Mouse (Mus musculus) liver, embryonic 14.5 days (tissue): ENCODE measurements at regions not wholly inside any gene's neighbourhood (a gene's known extent, or its start where the extent isn't known, plus 50 kb on each side); places are given as distances from the start of the nearest gene placed in this dataset.

Source experiments
- ATAC-seq: fragments of 200-750 bp; cut with Nextera tagmentation; 2 replicates; pipeline ENCODE4 v1.8.0; 2017; ENCODE audit warnings: moderate number of reproducible peaks, mild to moderate bottlenecking, moderate library complexity; ENCODE audit not compliant: insufficient read depth
- DNase-seq, 3 experiments: peaks; one replicate each; pipeline ENCODE4 v3.0.0-alpha.2; 2012 to 2013; ENCODE audit warnings: low read depth in 3 of 3, low spot score in 3 of 3
- H3K27ac ChIP-seq: fragments of 300-500 bp; sonication (generic); 2 replicates; pipeline ENCODE4 v1.5.1; 2014; ENCODE audit warnings: moderate library complexity, mild to moderate bottlenecking, control low read depth, inconsistent platforms
- H3K27me3 ChIP-seq: fragments of 300-500 bp; sonication (generic); 2 replicates; pipeline ENCODE4 v1.6.1; 2014; ENCODE audit warnings: mild to moderate bottlenecking, low read length, moderate library complexity; ENCODE audit not compliant: control insufficient read depth, insufficient read depth
- H3K36me3 ChIP-seq: fragments of 300-500 bp; sonication (generic); replicated peaks from 2 replicates; pipeline ENCODE4 v1.6.1; 2014; ENCODE audit warnings: low read depth; ENCODE audit not compliant: control insufficient read depth, insufficient read depth
- H3K4me1 ChIP-seq, 2 experiments: fragments of 200-500 bp in 1 of 2; fragments of 300-500 bp in 1 of 2; sonication (generic) in 1 of 2; replicated peaks; 2 replicates each; pipeline ENCODE4 v1.6.1; 2012 to 2014; ENCODE audit warnings: antibody characterized with exemption in 1 of 2, inconsistent platforms in 1 of 2, low read length in 1 of 2; ENCODE audit not compliant: control insufficient read depth in 2 of 2, insufficient read depth in 2 of 2
- H3K4me2 ChIP-seq: fragments of 300-500 bp; sonication (generic); 2 replicates; pipeline ENCODE4 v1.6.1; 2014; ENCODE audit warnings: low read depth, mild to moderate bottlenecking, control low read depth, moderate library complexity
- H3K4me3 ChIP-seq, 2 experiments: fragments of 200-500 bp in 1 of 2; fragments of 300-500 bp in 1 of 2; sonication (generic) in 1 of 2; 2 replicates each; pipeline ENCODE4 v1.5.1; 2012 to 2014; ENCODE audit warnings: low read depth in 2 of 2, low read length in 2 of 2, mild to moderate bottlenecking in 2 of 2, control low read depth in 1 of 2, inconsistent platforms in 1 of 2, moderate library complexity in 1 of 2; ENCODE audit not compliant: insufficient read depth in 1 of 2
- H3K9ac ChIP-seq: fragments of 300-500 bp; sonication (generic); replicated peaks from 2 replicates; pipeline ENCODE4 v1.6.1; 2014; ENCODE audit warnings: mild to moderate bottlenecking, control low read depth, moderate library complexity
- H3K9me3 ChIP-seq: fragments of 300-500 bp; sonication (generic); 2 replicates; pipeline ENCODE4 v1.6.1; 2016; ENCODE audit warnings: low read length, mixed read lengths; ENCODE audit not compliant: control insufficient read depth
- CTCF ChIP-seq: IDR thresholded peaks from 2 replicates; pipeline ENCODE4 v1.5.1; 2016; ENCODE audit warnings: antibody characterized with exemption, low read depth, control low read depth
- EP300 ChIP-seq: IDR thresholded peaks from 2 replicates; pipeline ENCODE4 v1.6.1; 2016; ENCODE audit warnings: antibody characterized with exemption, low read depth
- WGBS: fragments of 180-500 bp; shearing (Covaris S2); extraction: QIAGEN DNeasy Blood & Tissue Kit; methylation state at CpG from one replicate; pipeline ENCODE4 v1.1.7; 2014; ENCODE audit not compliant: insufficient replicate concordance; 5-methylcytosine and 5-hydroxymethylcytosine counted together

GRCm38 (mm10) chr11:37434600-37434999 lies 198.8 kb upstream of the Tenm2 start:
- WGBS = 67% methylated on average over 2 of the region's 2 CpGs
- ATAC-seq = no peak
- no peaks in the 10 kb centered on the region for H3K4me1 ChIP-seq

GRCm38 (mm10) chr11:37424312-37425169 lies 188.8 kb upstream of the Tenm2 start:
- DNase-seq = no peak
- Histone ChIP-seq H3K27ac (no peak overlapping the region), H3K9ac (no peak overlapping the region), H3K4me2 (no peak overlapping the region), H3K36me3 (no peaks in the 10 kb centered on the region), H3K9me3 (no peaks in the 10 kb centered on the region), H3K4me1 (no peaks in the 10 kb centered on the region), H3K27me3 (no peaks in the 10 kb centered on the region), H3K4me3 (no peak overlapping the region)
- WGBS = 32% methylated on average over 5 of the region's 5 CpGs
- no peak for ATAC-seq
- TF ChIP-seq EP300 = no peak
- no peak for TF ChIP-seq CTCF

More at GRCm38 (mm10) chr11:37434600-37434999, 198.8 kb upstream of the Tenm2 start:
- DNase-seq = no peak
- no peaks in the 10 kb centered on the region for H3K36me3 ChIP-seq
- H3K9me3 ChIP-seq = no peaks in the 10 kb centered on the region
- TF ChIP-seq EP300 (no peak), CTCF (no peak)
- no peaks in the 10 kb centered on the region for H3K27me3 ChIP-seq
- H3K27ac ChIP-seq = no peak overlapping the region
- H3K4me2 ChIP-seq = no peak overlapping the region
- H3K4me3 ChIP-seq = no peak overlapping the region
- H3K9ac ChIP-seq = no peak overlapping the region

GRCm38 (mm10) chr11:37412868-37413267 lies 177.1 kb upstream of the Tenm2 start:
- Histone ChIP-seq H3K9ac (no peak overlapping the region), H3K27me3 (no peaks in the 10 kb centered on the region), H3K4me2 (peak overlapping the region; percentile 37; the same call in 1 of the 2 replicates), H3K9me3 (no peaks in the 10 kb centered on the region), H3K27ac (no peak overlapping the region), H3K4me3 (no peak overlapping the region), H3K36me3 (no peaks in the 10 kb centered on the region), H3K4me1 (peaks cover 3 to 13% of the 10 kb centered on the region in 2 experiments; a peak in 2 of 4 replicates)
- DNase-seq (peak; percentile 4 to 42 (median 35)), ATAC-seq (peak; percentile 95)
- TF ChIP-seq CTCF = no peak
- peak; percentile 75 for TF ChIP-seq EP300
- 33% methylated on average over 3 of the region's 3 CpGs for WGBS

GRCm38 (mm10) chr11:37367971-37368370 lies 132.2 kb upstream of the Tenm2 start:
- no peaks in the 10 kb centered on the region for H3K27me3 ChIP-seq
- H3K4me1 ChIP-seq = no peaks in the 10 kb centered on the region
- no peak for TF ChIP-seq EP300
- TF ChIP-seq CTCF = no peak
- no peak for DNase-seq
- no peaks in the 10 kb centered on the region for H3K36me3 ChIP-seq
- H3K9ac ChIP-seq = no peak overlapping the region
- ATAC-seq = no peak
- 52% methylated on average over 1 of the region's 1 CpGs for WGBS
- H3K4me2 ChIP-seq = no peak overlapping the region
- no peaks in the 10 kb centered on the region for H3K9me3 ChIP-seq
- no peak overlapping the region for H3K4me3 ChIP-seq
- no peak overlapping the region for H3K27ac ChIP-seq

- H3K27me3 ChIP-seq = no peaks in the 10 kb centered on the region
- H3K9ac ChIP-seq = no peak overlapping the region
- DNase-seq = no peak
- no peak for ATAC-seq
- no peaks in the 10 kb centered on the region for H3K4me1 ChIP-seq
- H3K9me3 ChIP-seq = no peaks in the 10 kb centered on the region
- 61% methylated on average over 2 of the region's 2 CpGs for WGBS
- no peak for TF ChIP-seq CTCF
- no peak for TF ChIP-seq EP300
- no peak overlapping the region for H3K27ac ChIP-seq
- H3K36me3 ChIP-seq = no peaks in the 10 kb centered on the region
- no peak overlapping the region for H3K4me2 ChIP-seq
- no peak overlapping the region for H3K4me3 ChIP-seq
These were observed 128.7 kb upstream of the Tenm2 start for GRCm38 (mm10) chr11:37364430-37364829.
